Mouse (Mus musculus) adrenal gland, adult 18-20 months (tissue): ENCODE results near the gene Rnase12. TPM values are rescaled to one million over a fixed set of nuclear protein-coding genes. Genes with fewer than 3 reads are reported as not detected.

Experiments used
- DNase-seq, 2 experiments: peaks; one replicate each; pipeline ENCODE4 v3.0.0; 2021 to 2022; ENCODE audit warnings: low spot score in 2 of 2
- total RNA-seq, 2 experiments: library from RNA; stranded (reverse); gene quantifications; 1 replicate in 1 of 2; 2 replicates in 1 of 2; pipeline ENCODE4 v1.2.3; 2021

Rnase12 gene
- total RNA-seq, 2 experiments from 2014 or later = not detected

DNA sequence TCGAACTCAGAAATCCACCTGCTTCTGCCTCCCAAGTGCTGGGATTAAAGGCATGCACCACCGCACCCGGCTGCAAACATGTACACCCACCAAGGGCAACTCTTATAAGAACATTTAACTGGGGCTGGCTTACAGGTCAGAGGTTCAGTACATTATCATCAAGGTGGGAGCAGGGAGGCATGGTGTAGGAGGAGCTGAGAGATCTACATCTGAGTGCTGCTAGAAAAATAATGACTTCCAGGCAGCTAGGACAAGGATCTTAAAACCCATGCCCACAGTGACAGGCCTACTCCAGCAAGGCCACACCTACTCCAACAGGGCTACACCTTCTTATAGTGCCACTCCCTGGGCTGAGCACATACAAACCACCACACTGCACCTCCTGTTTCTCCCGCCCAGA is 28.4 kb upstream of the Rnase12 start:
- no peak for DNase-seq

DNA sequence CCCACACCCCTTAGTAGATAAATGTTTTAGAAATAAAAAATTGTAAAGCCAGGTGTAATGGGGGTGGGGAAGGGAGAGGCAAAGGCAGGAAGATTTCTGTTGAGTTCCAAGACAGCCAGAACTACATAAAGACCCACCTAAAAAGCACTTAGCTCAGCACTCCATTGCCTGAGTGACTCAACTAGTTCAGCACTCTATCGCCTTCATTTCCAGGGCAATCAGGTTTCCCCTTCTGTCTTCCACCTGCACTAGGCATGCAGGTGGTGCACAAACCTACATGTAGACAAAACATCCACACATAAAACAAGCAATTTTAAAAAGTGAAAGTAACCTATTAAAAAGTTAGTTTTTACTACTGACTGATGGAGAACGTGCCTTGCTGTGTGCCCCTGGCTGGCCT is 27.6 kb upstream of the Rnase12 start:
- DNase-seq = no peak

GRCm38 (mm10) chr14:51083805-51084204 is 26.3 kb upstream of the Rnase12 start:
- no peak for DNase-seq

DNA sequence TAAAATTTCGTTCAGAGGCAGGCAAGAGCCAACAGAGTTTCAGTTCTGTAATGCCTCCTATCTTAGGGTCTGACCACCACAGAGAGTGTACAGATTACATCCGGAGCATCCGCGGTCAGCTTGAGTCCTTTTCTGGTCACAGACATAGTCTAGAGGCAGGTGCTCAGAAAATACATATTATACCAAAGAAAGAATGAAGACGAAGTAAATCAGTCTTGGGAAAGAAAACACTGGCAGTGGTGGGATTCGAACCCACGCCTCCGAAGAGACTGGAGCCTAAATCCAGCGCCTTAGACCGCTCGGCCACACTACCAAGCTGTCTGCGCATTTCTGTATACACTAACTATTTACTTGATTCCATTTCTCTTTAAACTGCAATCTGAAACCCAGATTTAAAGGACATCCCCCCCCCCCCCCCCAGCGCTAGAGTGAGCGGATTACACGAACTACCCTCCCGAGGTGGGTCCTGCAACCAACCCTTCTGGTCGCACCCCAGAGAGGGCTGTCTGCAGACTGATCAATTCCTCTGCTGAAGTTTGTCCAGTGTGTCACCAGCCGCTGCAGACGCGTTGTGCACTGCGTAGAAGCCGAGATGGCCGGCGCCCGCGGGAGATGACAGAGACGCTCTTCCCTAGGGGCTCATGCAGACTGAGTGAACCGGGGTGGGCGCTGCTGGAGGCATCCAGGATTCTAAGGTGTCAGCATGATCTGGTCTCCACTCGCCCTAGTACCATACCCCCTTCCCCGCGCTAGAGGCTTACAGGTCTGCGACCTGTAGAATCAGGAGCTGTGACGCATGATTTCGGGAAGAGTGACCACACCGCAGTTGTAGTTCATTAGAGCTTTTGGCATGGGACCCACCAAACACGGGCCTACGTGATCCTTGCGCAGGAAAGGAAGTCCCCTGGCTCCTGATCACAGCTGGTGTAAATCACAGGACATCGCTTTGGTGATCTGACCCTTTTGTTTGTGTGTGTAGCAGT is 25.4 kb upstream of the Rnase12 start:
- DNase-seq = peak; percentile 77 to 81

GRCm38 (mm10) chr14:51081035-51081434 is 23.6 kb upstream of the Rnase12 start:
- DNase-seq = no peak

- DNase-seq = no peak
Observed at GRCm38 (mm10) chr14:51079180-51079579, 21.7 kb upstream of the Rnase12 start.

DNA sequence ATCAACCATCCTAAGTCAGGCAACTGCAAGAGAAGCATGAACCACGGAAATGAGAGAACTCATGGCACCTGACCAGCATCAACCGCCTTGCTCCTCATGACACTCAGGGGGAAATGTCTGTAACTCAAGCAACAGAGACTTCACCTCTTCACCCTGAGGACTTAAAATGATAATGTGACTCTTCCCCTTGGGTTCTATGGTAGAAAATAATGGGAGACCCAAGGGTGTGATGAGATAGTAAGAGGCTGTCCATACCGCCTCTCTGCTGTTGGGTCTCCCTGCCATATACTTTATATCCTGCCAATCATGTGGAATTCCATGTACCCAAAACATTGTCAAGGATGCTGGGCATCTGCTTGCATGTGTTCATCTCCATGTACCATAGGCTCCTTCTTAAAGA is 16.9 kb upstream of the Rnase12 start, which contains the start of gene Olfr750:
Gene Olfr750 (minus strand): TSS at position 101 of the 400 bp plus-strand sequence.
- no peak for DNase-seq

DNA sequence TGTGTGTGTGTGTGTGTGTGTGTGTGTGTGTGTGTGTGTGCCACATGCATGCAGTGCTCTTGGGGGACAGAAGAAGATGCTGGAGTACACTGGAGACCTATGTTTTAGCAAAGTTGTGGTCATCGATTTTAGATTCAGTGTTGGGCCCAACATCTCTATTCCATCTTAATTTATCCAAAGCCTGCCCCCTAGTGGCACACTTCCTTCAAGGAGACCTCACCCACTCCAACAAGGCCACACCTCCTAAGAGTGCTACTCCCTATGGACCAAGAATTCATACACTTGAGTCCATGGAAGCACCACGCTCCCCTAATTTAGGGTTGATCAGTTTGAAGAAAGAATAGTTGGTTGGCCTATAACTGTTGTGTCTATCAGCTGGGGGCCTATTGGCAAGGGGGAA is 12.2 kb upstream of the Rnase12 start:
- peak; percentile 26 to 37 for DNase-seq

GRCm38 (mm10) chr14:51068956-51069355 is 11.5 kb upstream of the Rnase12 start:
- no peak for DNase-seq

GRCm38 (mm10) chr14:51060761-51061160 is 3.3 kb upstream of the Rnase12 start:
- no peak for DNase-seq

- DNase-seq = no peak
Observed at GRCm38 (mm10) chr14:51054243-51055237, 2.9 kb downstream of the Rnase12 start.

DNA sequence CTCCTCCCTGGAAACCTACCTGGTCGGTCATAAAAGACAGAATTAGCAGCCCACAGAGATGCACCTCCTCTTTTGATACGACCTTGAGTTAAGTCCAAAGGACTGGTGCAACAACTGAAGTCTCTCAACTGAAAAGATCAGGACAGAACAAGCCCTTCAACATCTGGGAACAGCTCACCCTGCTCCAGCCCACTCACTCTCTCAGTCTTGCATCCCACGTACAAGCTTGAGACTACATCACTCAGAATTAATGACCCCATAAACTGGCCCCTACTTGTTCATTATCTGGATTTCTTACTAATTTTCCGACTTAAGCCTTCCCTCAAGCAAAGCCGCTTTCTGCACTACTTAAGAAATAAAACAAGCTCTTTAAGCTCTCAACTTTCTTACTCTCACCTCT is 4.3 kb downstream of the Rnase12 start:
- DNase-seq = no peak

- no peak for DNase-seq
Observed at GRCm38 (mm10) chr14:51051941-51052340, 5.5 kb downstream of the Rnase12 start.

GRCm38 (mm10) chr14:51050063-51050462 is 7.4 kb downstream of the Rnase12 start, which contains the start of gene Rnase11:
Gene Rnase11, minus strand, starts transcription at chr14:51050163.
- DNase-seq = no peak

DNA sequence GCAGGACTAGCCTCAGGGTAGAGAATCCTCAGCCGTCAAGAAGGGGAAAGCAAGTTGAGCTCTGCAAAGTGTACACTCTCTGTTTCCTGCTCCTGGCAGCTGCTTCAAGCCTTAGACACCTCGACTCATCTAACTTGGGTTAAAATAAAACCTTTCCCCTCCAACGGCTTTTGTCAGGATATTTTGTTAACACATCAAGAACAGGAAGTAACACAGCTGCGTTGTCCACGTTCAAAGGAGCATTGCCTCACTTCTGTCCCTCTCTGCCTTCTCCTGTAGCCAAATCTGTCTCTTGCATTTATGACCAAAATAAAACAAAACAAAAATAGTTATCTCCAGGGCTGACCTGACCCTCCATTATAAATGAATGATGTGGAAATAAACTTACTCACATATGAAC is 9.6 kb downstream of the Rnase12 start:
- DNase-seq = no peak

GRCm38 (mm10) chr14:51041769-51042168 is 15.7 kb downstream of the Rnase12 start, which contains the start of gene Rnase9:
Gene Rnase9, minus strand, starts transcription at chr14:51041869.
- DNase-seq = no peak

DNA sequence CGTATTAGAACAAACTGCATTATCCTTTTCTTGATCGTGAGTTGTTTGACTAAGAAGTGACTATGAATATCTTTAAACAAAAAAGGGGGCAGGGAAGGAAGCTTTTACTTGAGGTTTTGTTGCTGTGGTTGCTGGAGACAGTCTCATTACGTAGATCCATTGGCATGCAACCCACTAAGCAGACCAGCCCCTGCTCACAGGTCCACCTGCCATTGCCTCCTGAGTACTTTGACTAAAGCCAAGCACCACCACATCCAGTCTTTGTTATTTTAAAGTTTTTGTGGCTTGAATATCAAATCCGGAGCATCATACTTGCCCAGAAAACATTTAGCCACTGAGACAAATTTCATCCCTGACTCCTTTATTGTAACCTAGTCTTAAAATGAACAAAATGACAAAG is 21.2 kb downstream of the Rnase12 start:
- no peak for DNase-seq

- DNase-seq = no peak
Observed at GRCm38 (mm10) chr14:51035206-51035605, 22.3 kb downstream of the Rnase12 start.

- DNase-seq = no peak
Observed at GRCm38 (mm10) chr14:51027387-51028155, 29.9 kb downstream of the Rnase12 start.

DNA sequence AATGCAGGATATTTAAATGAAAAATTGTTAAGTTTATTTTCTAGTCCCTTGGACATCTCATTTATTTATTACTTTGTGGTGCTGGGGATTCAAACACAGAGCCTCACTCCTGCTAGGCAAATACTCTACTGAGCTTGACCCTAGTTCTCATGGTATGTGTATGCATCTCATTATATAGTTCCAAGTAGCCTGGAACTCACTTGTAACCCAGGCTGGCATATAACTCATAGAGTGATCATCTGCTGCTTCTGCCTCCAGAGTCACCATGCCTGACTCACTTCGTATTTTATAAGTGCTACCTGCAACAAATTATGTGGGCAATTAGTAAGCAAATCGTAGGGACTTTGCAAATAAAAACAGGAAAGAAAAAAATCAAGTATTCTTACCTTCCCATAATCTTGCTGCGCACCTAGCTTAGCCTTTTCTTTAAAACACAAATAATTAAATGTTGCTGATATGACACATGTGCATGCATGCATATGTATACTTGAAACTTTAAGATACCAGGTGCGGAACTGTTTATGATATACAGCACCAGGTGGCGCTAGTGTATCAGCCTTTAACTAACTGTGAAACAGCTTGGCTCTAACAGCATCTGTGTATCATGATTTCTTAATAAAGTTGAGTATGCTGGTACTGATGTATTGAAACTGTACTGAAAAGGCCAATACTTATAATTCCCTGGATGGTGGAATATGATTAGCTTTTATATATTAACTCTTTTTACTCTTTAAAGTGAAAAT is 30.9 kb downstream of the Rnase12 start:
- peak; percentile 43 to 44 for DNase-seq
